Mouse (Mus musculus): ENCODE results near the gene Vmn1r56.
"Not testable (repeated sequence)": the region's sequence is repeated elsewhere in the genome, so short reads cannot be mapped to it uniquely, and the experiment has no call there.

Vmn1r56 gene

DNA sequence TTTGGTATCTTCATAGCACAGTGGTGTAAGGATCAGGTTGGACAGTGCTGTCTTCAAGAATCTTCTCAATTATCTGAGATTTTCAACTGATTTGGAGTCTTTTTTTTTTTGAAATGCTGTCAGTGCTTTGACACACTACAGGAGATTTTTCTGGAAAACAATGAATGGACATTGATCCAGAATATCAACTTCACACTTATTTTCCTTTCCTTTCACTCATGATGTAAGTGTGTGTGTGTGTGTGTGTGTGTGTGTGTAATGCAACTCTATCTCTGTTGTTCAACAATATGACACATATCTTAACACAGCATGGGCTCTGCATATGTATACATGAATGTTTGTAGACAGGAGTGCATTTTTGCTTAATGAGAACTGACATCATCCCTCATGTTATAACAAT, at the start of gene Vmn1r56:
Gene Vmn1r56 (minus strand): TSS at position 101 of the 400 bp plus-strand sequence.
- DNase-seq (ENCODE audit: low spot score), result not testable (repeated sequence)

- DNase-seq (ENCODE audit: low spot score), result not testable (repeated sequence)
Observed at GRCm38 (mm10) chr7:5218193-5218592, 21.6 kb upstream of the Vmn1r56 start, which contains the start of gene Vmn1r57. Gene Vmn1r57 (plus strand): TSS chr7:5218493.

DNA sequence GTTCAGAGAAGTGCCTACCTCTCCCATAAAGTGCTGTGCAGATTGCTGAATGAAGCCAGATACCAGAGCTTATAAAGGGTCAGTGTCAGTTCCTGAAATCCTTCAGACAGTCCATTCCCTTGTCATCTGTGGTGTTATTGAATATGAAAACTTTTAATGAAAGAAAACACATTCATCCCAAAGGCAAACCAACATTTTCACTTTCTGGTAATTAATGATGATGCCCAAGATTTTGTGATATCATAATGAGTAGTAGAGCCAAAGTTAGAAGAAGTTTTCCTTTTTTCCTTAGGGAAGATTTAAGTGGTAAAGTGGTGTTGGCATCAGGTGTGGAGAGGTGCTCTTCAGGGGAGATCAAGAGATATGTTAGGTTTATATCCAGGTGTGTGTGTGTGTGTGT, 47.0 kb downstream of the Vmn1r56 start, which contains the start of gene Vmn1r55:
Gene Vmn1r55 (minus strand): TSS at position 101 of the 400 bp plus-strand sequence.
- DNase-seq (ENCODE audit: low spot score), result not testable (repeated sequence)

Data from embryo, embryonic 10.5 days (tissue).